Mouse (Mus musculus): ENCODE measurements around the gene Barx2.

The Barx2 gene

DNA sequence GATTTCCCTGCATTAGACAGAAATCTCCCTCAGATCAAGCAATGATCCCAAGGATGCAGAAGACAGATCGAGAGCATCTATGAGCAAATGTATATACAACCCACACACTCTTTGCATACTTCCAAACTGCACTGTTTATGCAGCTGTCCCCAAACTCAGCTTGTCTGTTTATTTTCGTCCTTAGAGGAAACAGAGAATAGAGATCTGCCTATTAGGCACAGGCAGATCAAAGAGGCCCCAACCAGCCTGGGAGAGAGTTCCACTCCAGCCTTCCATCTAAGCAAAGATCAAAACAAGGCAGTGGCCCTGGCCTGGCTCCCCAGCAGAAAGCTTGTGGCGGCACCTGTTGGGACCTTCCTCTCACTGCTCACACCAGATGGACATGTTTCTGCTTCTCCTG is 27.0 kb downstream of the Barx2 start:
- no peak for DNase-seq

DNA sequence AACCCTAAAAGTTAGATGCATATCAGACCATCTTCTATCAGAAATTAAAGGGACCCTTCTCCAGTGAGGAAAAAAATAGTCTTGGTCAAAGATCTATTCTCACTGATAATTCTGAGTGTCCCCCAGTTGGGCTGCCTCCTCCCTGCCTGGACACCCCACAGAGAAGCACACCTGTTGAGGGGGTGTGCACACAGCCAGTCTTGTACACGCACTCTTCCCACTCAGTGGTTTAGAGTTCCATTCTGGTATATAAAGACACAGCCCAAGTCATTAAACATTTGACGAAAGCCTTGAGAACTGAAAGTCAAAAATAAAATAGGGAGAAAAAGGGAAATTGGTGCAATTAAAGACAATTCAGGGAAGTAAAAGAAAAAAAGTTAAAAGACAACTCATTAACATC is 30.9 kb downstream of the Barx2 start:
- DNase-seq, result no peak

DNA sequence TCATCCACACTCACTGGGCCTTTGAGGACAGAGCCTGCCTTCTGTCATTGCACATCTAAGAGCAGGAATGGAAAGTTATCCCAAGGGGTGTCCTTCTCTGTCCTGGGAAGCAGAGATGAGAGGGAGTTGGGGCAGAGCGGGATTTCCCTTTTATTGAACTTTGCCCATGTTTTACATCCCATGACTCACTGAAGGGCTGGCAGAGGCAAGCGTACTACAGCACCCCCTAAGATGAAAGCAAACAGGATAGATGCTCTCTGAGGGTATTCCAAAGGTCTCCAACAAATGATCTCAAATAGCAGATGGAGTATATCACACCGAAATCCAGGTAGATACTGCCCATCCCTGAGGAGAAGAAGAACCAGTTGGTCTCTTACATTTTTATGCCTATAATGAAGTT is 37.7 kb downstream of the Barx2 start:
- no peak for DNase-seq

DNA sequence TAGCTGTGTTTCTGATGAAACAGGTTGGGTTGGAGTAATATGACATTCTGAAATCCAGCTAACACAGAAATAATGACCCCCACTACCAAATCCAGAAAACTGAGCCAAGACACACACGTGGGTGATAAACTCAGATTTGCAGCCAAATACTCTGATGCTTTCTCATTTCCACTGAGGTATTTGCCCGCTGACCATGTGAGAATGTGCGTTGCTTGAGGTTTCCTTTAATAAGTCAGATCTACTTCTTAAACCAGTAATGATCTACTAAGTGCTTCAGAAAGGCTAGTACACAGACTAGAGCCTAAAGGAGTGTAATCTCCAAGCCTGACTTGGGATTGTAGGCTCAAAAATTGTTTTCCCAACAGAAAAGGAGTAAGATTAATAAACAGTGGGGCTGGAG is 39.0 kb downstream of the Barx2 start:
- DNase-seq, result no peak

DNA sequence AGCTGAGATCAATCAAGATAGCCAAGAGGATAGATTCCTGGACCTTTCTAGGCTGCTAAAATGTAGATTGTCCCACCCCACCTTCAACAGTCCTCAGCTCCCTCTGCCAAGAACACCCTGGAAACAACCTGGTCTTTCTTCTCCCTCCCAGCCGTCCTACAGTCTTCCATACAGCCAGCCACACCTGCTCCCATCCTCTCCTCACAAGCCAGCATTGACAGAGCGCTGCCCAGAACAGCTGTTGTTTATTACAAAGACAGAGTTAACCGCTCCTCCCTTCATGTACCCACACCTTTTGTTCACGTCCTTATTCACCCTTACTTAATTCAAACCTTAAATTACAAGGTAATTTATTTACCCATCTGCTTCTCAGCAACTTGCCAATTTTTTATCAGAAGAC is 41.9 kb downstream of the Barx2 start:
- no peak for DNase-seq

DNA sequence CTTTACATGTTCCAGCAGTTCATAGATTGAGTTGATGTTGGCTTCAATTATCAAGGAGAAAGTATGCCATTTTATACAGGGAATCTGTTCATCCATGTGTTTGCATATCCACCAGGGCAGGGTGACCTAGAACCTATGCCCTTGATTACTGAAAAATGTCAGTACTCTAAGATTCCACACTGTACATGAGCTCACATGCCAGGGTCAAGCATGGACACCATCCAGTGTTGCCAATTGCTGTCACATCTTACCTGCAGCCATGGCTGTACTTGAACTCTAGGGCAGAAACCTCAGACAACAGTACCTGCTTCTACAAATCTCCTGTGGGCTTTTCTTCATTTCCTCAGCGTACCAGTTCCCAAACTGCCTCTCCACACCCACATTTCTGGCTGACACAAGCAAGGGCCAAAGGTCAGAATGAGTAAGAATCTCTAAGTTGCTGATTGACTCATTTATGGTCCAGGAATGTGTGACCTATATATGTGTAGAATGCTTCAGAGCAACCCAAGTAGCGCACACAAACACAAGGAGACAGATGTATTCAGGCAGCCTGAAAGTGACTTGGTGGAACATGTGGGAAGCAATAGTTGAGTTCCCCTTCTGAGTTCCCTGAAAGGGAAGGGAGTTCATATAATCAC is 44.3 kb downstream of the Barx2 start:
- no peak for DNase-seq

DNA sequence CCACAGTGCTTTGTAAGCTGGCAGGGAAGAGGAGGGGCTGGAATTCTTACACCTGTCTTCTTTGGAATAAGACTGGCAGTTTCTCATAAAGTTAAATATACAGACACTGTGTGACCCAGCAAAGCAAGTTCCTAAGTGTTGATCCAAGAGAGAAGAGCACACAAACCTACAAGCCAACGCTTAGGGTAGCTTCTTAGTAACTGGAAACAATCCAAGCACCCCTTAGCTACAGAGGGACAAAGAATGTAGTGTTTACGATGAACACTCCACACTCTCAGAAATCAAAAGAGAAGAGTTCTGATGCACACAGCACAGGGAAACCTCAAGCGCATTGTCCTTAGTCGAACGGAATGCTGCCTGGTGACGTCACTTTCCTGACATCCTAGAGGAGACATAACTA is 49.4 kb downstream of the Barx2 start:
- no peak for DNase-seq

DNA sequence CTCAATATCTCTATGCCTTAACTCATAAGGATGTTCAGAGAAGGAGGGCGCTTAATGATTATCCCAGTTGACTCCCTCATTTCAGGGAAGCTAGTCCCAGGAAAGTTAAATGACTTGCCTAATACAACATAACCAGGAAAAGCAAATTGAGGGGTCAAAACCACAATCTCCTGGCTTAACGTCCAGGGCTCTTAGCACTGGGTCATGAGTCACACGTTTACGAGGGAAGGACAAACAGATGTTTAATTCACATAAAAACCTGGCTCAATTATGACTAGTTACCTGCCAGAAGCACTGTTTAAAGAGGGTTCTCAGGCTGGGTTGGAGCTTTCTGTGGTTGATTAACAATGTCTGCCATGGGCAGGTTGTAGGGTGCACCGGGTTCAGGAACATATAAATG is 53.8 kb downstream of the Barx2 start:
- no peak for DNase-seq

DNA sequence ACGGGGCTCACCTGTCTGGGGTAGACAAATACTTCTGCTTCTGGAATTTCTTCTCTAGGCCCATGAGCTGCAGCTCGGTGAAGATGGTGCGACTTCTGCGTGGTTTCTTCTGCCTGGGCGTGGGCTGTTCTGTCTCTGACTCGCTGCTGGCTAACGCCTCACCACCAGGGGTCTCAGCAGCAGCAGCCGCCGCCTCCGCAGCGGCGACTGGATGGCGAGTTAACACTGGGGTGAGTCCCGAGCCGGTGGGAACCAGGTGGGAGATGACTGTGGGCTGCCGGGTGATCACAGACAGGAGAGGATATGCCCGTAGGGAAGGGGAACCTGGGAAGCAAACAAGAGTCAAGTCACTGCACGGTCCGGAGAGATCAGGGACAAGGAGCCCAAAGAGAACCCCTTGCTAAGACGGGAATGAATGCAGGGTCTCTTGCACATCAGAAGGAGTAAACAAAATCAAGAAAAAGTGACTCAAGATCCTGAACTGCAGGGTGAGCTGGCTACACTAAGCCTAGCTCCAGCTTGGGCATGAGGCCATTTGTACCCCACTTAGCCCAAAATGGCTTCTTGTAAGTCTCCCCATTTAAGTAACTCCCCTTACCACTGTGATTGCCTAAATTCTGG is 54.4 kb downstream of the Barx2 start:
- DNase-seq, result peak; percentile 28

DNA sequence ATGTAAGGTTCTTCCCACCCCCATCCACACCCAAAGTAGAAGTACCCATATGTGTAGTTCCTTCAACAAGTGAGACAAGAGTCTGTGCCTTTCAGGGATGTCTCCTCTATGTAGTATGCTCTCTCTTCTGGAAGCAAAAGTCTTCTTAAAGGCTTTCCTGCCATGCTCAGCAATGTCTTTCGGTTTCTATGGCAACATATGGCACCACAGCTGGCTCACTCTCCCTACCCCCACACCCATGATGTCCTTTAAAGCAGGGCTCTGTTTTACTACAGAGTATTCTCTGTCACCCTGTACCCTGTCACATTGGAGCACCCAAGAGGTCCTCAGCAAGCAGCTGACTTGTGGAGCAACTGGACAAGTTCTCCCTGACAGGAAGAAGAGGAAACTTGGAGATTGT is 55.8 kb downstream of the Barx2 start:
- no peak for DNase-seq

DNA sequence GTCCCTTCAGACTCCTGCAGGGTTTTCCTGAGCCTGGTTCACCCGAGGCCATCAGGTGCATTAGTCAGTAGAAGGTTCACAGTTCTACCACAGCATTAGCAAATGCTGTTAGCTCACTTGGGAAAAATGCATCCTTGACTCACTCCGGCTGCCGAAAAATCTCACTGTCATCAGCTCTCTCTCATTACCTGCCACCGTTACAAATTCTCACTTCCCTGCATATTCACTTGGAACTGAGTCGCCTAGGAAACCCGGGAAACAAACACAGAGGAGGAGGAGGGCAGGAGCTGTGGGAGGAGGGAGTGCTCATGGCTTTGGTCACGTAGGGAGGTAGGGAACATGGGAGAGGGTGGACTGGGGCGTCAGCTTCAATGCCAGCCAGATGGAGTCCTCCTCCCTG is 56.8 kb downstream of the Barx2 start:
- no peak for DNase-seq

DNA sequence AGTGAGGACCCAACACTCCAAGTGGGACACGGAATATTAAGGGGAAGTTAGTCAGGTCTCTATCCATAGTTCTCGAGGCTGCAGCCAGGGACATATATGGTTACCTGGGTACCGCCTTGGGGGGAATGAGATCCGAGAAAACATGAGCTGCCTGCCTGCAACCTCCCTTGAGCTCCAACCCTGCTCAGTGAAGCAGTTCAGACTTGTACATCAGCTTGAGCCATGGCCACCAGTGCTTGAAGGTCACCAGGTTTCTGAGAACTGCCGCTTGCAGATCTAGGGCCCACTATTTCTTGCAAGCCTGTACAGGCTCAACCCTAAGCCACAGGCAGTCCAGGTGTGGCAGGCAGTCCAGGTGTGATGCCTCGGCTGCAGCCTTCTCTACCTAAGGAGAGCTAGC is 57.6 kb downstream of the Barx2 start:
- DNase-seq, result no peak

DNA sequence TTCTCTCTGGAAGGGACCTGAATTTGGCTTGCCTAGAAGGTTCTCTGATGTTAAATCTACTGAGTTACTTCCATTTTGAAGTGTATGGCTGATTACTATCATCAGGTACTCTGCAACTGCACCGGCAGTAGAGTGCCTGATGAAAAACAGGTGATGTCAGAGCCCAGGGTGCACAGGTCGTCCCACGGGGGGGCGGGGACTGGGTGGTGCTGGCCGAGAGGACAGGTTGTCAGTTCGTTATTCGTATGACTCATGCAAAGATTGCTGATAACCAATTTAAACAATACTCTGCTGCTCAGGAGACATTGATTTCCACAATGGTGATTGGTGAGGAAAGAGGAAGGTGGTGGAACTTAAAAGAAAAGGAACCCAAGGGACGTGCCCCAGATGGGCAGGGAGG is 61.6 kb downstream of the Barx2 start:
- no peak for DNase-seq

DNA sequence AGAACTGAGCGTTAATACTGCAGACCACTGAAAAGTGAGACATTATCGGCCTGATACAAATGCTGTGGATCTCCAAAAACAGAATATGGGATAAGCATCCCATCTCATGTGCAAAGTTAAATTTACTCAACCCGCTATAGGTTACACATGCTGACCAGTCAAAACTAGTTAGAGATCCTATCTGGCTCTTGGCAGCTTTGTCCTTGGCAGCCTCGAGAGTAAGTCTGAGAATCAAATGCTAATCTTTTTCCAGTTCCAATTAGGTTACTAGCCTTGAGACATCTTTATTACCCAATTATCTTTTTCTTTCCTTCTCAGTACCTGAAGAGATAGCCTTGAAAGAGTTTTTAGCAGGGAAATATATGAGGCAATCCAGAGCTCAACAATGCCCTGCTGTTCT is 62.6 kb downstream of the Barx2 start:
- DNase-seq, result no peak

DNA sequence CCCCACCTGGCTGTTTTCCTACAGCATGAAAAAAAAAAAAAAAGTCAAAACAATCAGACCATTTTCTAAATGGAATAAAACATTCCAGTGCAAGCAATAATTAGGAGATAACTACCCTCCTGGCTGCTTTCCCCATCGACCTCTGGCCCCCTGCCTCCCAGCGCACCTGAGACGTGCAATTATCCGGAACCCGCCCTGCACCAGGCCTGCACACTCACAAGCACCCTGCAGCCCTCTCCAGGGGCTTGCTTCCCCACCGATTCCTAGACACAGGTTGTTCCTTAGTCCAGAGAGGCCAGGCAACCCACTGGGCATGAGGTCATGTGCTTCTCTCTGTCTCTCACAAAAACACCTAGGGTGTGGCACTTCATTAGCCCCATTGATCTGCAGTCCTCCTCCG is 63.9 kb downstream of the Barx2 start:
- no peak for DNase-seq

DNA sequence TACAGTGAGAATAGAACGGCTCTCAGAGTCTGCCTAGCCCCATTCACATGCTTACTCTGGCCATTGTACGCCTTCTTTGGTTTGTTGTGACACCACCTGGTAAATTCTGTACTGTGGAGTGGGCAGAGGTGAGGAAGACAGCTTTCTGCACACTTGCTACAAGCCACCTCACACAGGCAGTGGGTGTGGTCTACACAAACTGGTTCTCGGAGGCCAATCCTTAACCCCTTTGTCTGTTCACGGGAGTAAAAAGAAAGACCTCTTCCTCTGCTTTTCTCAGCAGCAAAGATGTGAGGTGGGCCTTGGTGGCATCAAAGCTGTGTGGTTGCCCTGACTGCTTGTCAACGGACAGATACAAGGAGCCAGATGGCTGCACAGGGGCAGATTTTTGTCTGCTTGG is 68.6 kb downstream of the Barx2 start:
- no peak for DNase-seq

DNA sequence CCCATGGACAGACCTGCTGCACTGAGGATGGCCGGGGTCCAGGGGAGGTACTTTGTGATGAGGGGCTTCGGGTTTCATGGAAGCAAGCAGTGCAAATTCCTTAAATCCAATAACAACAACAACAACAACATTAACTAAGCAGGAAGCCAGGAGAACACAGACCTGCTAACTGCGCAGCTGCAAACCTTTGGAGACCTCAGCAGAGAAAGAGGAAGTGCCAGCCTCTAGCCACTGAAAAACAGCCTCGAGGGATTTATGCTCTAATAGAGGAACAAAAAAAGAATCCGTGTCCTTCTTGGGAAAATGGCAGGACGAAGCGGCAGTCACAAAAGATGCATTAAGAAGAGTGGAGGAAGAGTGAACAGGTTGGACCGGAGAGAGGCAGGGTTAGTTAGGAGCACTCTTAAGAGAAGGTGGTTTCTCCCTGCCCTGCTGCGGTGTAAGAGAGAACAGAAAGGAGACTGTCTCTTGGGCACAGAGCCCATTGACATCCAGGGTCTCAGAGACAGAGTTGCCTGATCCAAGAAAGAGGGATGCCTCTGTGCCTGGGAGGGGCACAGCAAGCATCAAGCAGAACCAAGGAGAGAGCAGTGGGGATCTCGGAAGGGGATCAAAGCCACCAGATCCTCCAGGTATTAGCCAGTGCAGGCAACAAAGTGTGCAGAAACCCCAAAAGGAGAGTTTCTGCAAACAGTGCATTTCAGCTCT is 72.0 kb downstream of the Barx2 start:
- no peak for DNase-seq

DNA sequence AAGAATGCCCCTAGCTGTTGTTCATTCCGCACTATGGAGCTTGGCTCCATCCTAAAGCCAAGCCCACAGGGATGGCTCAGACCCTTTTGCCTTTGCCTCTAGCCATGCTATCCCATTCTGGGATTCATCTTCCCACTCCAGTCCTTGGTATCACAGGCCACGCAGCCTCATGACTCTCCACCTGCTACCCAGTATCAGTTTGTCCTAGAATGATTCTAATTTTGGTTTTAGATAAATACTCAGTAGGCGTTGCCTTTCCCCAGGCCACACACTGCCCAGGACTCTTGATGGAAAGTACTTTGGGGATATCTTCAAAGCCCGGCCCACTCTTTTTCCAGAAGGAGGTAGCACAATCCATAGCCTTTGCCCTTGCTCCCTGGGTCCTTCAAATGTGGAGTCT is 72.7 kb downstream of the Barx2 start:
- no peak for DNase-seq

DNA sequence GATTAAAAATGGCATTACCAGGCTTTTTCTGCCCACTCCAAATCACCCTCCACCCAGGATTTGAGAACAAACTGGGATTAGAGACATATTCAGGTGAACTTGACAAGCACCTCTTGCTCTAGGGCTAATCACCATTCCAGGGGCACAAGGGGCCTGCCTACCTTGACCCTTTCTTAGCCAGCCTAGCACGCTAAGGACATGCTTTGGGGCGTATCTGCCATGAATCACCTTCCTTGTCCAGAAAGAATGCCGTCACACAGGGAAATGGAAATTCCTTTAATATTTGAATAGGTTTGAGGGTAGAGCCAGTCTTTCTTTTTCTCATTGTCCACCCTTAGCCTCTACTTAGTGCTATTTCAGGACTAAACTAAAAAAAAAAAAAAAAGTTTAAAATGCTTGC is 73.2 kb downstream of the Barx2 start:
- no peak for DNase-seq

DNA sequence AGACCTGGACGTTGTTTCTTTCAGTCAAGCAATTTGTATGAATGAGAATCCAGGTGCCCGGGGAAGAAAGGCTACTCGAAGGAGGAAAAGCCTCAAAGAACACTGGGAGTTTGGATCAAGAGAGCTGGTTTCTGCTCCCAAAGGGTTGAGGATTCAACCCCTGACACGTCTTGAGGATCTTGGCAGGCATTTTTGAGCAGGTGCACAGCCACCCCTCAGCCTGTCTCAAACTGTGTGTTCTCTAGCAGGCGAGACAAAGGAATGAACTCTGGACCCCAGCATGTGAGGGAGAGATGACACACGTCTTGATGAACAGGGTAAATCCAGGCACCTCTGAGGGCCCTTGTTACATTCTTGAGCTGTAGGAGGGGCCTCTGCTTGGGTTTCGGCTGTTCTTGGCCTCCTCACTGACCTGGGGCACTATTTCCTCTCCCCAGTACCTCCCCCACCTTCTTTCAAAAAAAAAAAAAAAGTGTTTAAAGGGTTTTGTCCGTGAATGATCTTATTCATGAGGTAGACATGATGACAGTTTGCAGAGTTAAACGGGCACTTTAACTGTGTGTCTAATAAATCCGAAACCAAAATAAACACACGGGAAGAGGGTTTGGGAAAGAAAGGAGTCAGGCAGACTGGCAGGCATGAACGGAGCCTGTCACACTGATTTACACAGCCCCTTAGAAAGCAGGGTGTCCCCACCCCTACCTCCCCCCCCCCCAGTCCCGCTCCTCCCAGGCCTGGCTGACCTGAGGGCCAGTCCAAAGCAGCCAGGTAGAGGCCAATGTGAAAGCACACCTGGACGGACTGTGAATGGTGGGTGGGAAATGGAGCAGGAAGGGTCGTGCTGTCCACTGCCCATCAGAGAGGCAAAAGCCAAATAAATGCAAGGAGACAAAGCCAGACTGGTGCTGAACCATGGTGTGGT is 73.9 kb downstream of the Barx2 start:
- no peak for DNase-seq

DNA sequence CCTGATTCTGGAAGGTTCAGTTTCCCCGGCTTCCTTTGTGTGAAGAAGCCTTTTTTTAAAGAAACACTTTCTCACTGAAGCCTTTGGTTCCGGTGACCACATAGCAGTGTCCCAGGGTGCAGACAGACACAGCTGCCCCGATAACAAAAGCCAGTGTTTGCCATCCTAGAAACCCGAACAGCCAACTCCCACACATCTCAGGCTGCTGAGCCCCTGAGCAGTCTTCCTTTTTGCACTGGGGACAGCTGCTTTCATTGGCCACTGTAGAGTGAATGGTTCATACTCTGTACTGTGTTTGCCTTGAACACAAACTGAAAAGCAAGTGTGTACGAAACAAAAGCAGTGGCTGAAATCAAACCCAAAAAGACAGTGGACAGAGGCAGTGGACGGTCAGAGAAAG is 75.2 kb downstream of the Barx2 start:
- no peak for DNase-seq

DNA sequence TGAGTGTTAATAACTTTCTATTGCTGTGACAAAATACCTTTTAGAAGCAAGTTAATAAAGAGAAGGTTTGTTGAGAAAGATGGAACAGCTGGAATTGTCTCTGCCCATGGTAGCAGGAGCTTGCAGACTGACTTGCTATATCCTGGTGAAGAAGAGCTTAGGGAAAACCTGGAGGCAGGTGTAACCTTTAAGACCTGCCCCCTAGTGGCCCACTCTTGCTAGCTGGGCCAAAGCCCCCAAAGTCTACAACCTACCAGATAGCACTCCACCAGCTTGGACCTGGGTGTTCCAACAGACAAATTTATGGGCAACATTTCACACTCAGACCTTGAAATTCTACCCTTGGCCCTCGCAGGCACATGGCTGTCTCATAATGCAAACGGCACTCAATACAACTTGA is 104.5 kb downstream of the Barx2 start:
- peak; percentile 6 for DNase-seq

DNA sequence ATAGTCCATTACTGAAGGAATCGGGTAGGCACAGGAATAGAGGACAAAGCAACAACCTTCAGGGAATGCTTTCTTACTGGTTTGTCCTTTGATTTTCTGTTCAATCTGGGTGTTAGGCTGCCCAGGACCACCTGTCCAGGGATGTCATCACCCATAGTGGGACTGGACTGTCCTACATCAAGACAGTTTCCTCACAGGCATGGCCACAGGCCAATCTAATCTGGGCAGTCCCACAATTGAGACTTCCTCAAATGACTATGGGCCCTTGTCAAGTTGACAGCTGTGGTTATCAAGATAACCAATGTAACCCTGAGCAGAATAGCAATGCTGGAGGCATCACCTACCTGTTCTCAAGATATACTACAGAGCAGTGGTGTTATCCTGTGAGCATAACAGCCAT is 110.6 kb downstream of the Barx2 start:
- no peak for DNase-seq

Data from lung, postnatal 10 days (tissue).